Mouse (Mus musculus): ENCODE data around the gene Wipi2.

DNA sequence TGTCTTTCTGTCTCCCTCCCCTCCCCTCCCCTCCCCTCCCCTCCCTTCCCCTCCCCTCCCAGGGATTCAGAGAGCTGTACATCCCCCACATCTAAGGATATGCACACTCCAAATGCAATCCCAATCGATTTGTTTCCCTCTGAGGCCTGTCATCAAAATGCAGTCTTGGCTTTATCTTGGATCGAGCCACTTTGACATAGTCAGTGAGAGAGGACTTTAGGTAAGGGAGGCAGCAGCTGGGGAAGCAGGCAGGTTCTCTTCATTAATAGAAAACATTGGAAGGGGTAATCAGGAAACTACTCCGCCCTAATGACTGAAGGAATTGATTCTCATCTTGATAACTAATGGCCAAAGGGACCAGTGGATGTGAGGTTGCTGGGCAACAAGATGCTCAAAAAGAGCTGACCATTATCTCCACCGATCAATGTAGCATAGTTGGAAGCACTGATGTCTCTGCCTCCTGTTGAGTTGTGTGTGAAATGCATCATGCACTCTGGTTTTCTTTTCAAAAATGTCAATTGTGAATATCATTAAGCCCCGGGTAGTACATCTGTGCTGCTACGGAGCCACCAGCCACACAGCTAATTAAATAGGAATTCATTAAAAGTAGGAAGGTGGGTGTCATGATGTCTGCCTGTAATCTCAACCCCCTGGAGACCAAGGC is 36.4 kb upstream of the Wipi2 start:
- no peak for TF ChIP-seq EP300 (IDR thresholded peaks at IDR 0.05; ENCODE audit: low read depth in 1 of 2, low read length in 2 of 2)
- TF ChIP-seq TBP (IDR thresholded peaks at IDR 0.05; ENCODE audit: low read depth, low read length) = no peak
- no peak for TF ChIP-seq CTCF (IDR thresholded peaks at IDR 0.05 in 2 of 3, conservative IDR thresholded peaks at IDR 0.05 in 1 of 3; ENCODE audit: control insufficient read depth in 1 of 3, insufficient read depth in 1 of 3, low read depth in 2 of 3, low read length in 3 of 3, poor library complexity in 1 of 3, severe bottlenecking in 1 of 3)
- no peak for TF ChIP-seq NELFE (IDR thresholded peaks at IDR 0.05; ENCODE audit: low read depth, low read length)
- no peak for TF ChIP-seq UBTF (IDR thresholded peaks at IDR 0.05; ENCODE audit: borderline replicate concordance, insufficient read depth, low read depth, low read length)
- TF ChIP-seq TAL1 (IDR thresholded peaks at IDR 0.05; ENCODE audit: low read length) = no peak
- TF ChIP-seq RAD21 (IDR thresholded peaks at IDR 0.05; ENCODE audit: low read depth, low read length) = no peak
- TF ChIP-seq POLR2A (IDR thresholded peaks at IDR 0.05; ENCODE audit: control insufficient read depth in 1 of 2, insufficient read depth in 1 of 2, low read depth in 1 of 2, low read length in 2 of 2, poor library complexity in 1 of 2) = no peak
- no peak for TF ChIP-seq MAX (IDR thresholded peaks at IDR 0.05; ENCODE audit: low read length)
- no peak for TF ChIP-seq ETS1 (IDR thresholded peaks at IDR 0.05; ENCODE audit: low read depth, low read length)
- no peak for TF ChIP-seq USF1 (IDR thresholded peaks at IDR 0.05; ENCODE audit: low read depth, low read length)
- no peak for TF ChIP-seq ZC3H11A (IDR thresholded peaks at IDR 0.05; ENCODE audit: low read depth, low read length)
- no peak for TF ChIP-seq ZNF384 (IDR thresholded peaks at IDR 0.05; ENCODE audit: low read depth, low read length)

All from MEL (cell line).